Comparison of ENCODE assay signal across 25 mouse cellular contexts in the genomic region with DNA sequence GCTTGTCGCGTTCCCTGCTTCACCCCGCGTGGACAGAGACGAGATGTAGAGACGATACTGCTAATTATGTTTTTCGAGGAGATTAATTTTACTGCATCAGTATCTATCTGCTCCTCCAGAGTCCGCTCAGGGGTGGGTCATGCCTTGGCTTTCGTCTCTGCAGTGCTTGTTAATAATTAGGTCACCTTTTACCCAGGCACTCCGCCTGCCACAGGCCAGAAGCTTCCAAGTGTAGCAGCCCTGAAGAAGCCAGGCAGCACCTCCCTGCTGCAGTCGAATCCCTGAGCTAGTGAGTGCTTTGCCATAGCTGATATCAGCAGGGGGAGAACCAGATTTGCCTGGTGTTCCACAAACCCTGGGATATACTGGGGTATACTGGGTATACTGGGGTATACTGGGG. TPM values are rescaled to one million over a fixed set of nuclear protein-coding genes. Genes with fewer than 3 reads are reported as not detected.
DNase-seq lines count a peak whose midpoint lies in the region; ATAC-seq and TF ChIP-seq lines count a peak whose summit lies in the region.
"Had no signal": no experiment of that assay in that cellular context is flagged by ENCODE, and none has a peak within 500 bp of the region (broad histone marks: within the 10 kb centered on the region; RNA-seq: fewer than 3 reads in every experiment).

No protein-coding gene starts in this region.

- H3K9ac ChIP-seq in kidney, embryonic 15.5 days: no peak overlapping the region
- H3K9ac ChIP-seq in neural tube, embryonic 13.5 days: no peak overlapping the region
- H3K9ac ChIP-seq in midbrain, postnatal 0 days (replicated peaks; ENCODE audit: low read length, poor library complexity, severe bottlenecking): no peak overlapping the region
- H3K9ac ChIP-seq: embryonic facial prominence, embryonic 12.5 days; forebrain, embryonic 12.5 days; heart, embryonic 15.5 days; liver, embryonic 15.5 days; lung, embryonic 15.5 days; neural tube, embryonic 12.5 days had no signal

- ATAC-seq in cerebellum, adult (ENCODE audit: insufficient number of reproducible peaks, low FRiP score, low TSS enrichment): peak; percentile 10; the same call in 1 of the 2 replicates
- no peak for ATAC-seq in kidney, embryonic 15.5 days (replicated peaks; ENCODE audit: low FRiP score)
- ATAC-seq in neural tube, embryonic 13.5 days (ENCODE audit: low read depth): no peak; the same call in 1 of the 2 replicates
- ATAC-seq in midbrain, postnatal 0 days (ENCODE audit: low FRiP score): peak; percentile 70; the same call in 1 of the 2 replicates

- no peak overlapping the region for H3K4me3 ChIP-seq in kidney, adult 2 months (ENCODE audit: insufficient read depth, low read depth, low read length)
- no peak overlapping the region for H3K4me3 ChIP-seq in kidney, embryonic 15.5 days (replicated peaks)
- H3K4me3 ChIP-seq in neural tube, embryonic 13.5 days: no peak overlapping the region
- H3K4me3 ChIP-seq in midbrain, postnatal 0 days (ENCODE audit: low read depth, low read length): no peak overlapping the region
- H3K4me3 ChIP-seq: embryonic facial prominence, embryonic 12.5 days; erythroblast, embryonic 14.5 days; forebrain, embryonic 12.5 days; gastrocnemius, adult 2 months; heart, embryonic 15.5 days; limb, embryonic 10.5 days; liver, embryonic 15.5 days; lung, embryonic 15.5 days; megakaryocyte, embryonic 14.5 days; neural tube, embryonic 12.5 days had no signal

- no peak overlapping the region for H3K27ac ChIP-seq in kidney, adult 2 months (ENCODE audit: insufficient read depth, low read depth, low read length)
- no peak overlapping the region for H3K27ac ChIP-seq in kidney, embryonic 15.5 days
- 0 out of 2 replicates have a peak overlapping the region, but pooled peaks have one; percentile 5 for H3K27ac ChIP-seq in neural tube, embryonic 13.5 days (replicated peaks)
- peak overlapping the region; percentile 51; the same call in 1 of the 2 replicates for H3K27ac ChIP-seq in midbrain, postnatal 0 days (ENCODE audit: low read depth, low read length)
- H3K27ac ChIP-seq: embryonic facial prominence, embryonic 12.5 days; forebrain, embryonic 12.5 days; gastrocnemius, adult 2 months; heart, embryonic 15.5 days; limb, embryonic 10.5 days; liver, embryonic 15.5 days; lung, embryonic 15.5 days; neural tube, embryonic 12.5 days had no signal

- H3K36me3 ChIP-seq in kidney, adult 2 months (ENCODE audit: control insufficient read depth, insufficient read depth, low read length): no peaks in the 10 kb centered on the region
- no peaks in the 10 kb centered on the region for H3K36me3 ChIP-seq in kidney, embryonic 15.5 days
- H3K36me3 ChIP-seq in neural tube, embryonic 13.5 days: no peaks in the 10 kb centered on the region
- H3K36me3 ChIP-seq in midbrain, postnatal 0 days (ENCODE audit: insufficient read depth, low read length): no peaks in the 10 kb centered on the region
- H3K36me3 ChIP-seq: embryonic facial prominence, embryonic 12.5 days; forebrain, embryonic 12.5 days; heart, embryonic 15.5 days; limb, embryonic 10.5 days; liver, embryonic 15.5 days; lung, embryonic 15.5 days; neural tube, embryonic 12.5 days had no signal

- H3K4me2 ChIP-seq in kidney, embryonic 15.5 days: no peak overlapping the region
- H3K4me2 ChIP-seq in neural tube, embryonic 13.5 days: no peak overlapping the region
- H3K4me2 ChIP-seq in midbrain, postnatal 0 days (ENCODE audit: low read depth, low read length, poor library complexity, severe bottlenecking): no peak overlapping the region
- H3K4me2 ChIP-seq: embryonic facial prominence, embryonic 12.5 days; forebrain, embryonic 12.5 days; heart, embryonic 15.5 days; liver, embryonic 15.5 days; lung, embryonic 15.5 days; neural tube, embryonic 12.5 days had no signal

- 55% methylated on average over 11 of the region's 11 CpGs for WGBS in kidney, adult 2 months
- WGBS in kidney, embryonic 15.5 days: 75% methylated on average over 11 of the region's 11 CpGs
- WGBS in neural tube, embryonic 13.5 days: 67% methylated on average over 11 of the region's 11 CpGs
- WGBS in midbrain, postnatal 0 days: 61% methylated on average over 11 of the region's 11 CpGs

- H3K9me3 ChIP-seq in kidney, embryonic 15.5 days (replicated peaks): no peaks in the 10 kb centered on the region
- 0 out of 2 replicates have a peak, but pooled peaks cover 5% of the 10 kb centered on the region for H3K9me3 ChIP-seq in neural tube, embryonic 13.5 days
- no peaks in the 10 kb centered on the region for H3K9me3 ChIP-seq in midbrain, postnatal 0 days (ENCODE audit: low read length)
- H3K9me3 ChIP-seq: embryonic facial prominence, embryonic 12.5 days; heart, embryonic 15.5 days; limb, embryonic 10.5 days; liver, embryonic 15.5 days; lung, embryonic 15.5 days; neural tube, embryonic 12.5 days had no signal

- H3K4me1 ChIP-seq in kidney, adult 2 months (ENCODE audit: control insufficient read depth, insufficient read depth, low read length): no peaks in the 10 kb centered on the region
- no peaks in the 10 kb centered on the region for H3K4me1 ChIP-seq in kidney, embryonic 15.5 days
- no peaks in the 10 kb centered on the region for H3K4me1 ChIP-seq in neural tube, embryonic 13.5 days (replicated peaks)
- no peaks in the 10 kb centered on the region; the same call in 1 of the 2 replicates for H3K4me1 ChIP-seq in midbrain, postnatal 0 days (ENCODE audit: insufficient read depth, low read length)
- H3K4me1 ChIP-seq: embryonic facial prominence, embryonic 12.5 days; forebrain, embryonic 12.5 days; heart, embryonic 15.5 days; limb, embryonic 10.5 days; liver, embryonic 15.5 days; lung, embryonic 15.5 days; megakaryocyte, embryonic 14.5 days; neural tube, embryonic 12.5 days had no signal

- no peak for DNase-seq in cerebellum, postnatal 14 days
- peak; percentile 36 for DNase-seq in kidney, adult 2 months
- no peak for DNase-seq in neural tube, embryonic 10.5 days (ENCODE audit: extremely low spot score, low spot score)
- DNase-seq in midbrain, postnatal 0 days (ENCODE audit: low spot score): no peak
- DNase-seq in Muller cell, postnatal 12 days (ENCODE audit: inconsistent ontology term): no peak
- DNase-seq: adrenal gland, postnatal 14 days; cerebellum, adult 11-12 months; gastrocnemius, adult 2 months; heart, postnatal 36 days; liver; lung, postnatal 36 days; thymus, adult 18-20 months; thymus, postnatal 36 days had no signal

- TF ChIP-seq CTCF in kidney, adult 2 months (conservative IDR thresholded peaks at IDR 0.05; ENCODE audit: insufficient read depth, insufficient read length, low read depth, low read length): no peak
- TF ChIP-seq CTCF in midbrain, postnatal 0 days (IDR thresholded peaks at IDR 0.05): no peak

- H3K27me3 ChIP-seq in kidney, adult 2 months (replicated peaks; ENCODE audit: control insufficient read depth, insufficient read depth, low read length): no peaks in the 10 kb centered on the region
- no peaks in the 10 kb centered on the region for H3K27me3 ChIP-seq in kidney, embryonic 15.5 days
- H3K27me3 ChIP-seq in neural tube, embryonic 13.5 days: no peaks in the 10 kb centered on the region
- no peaks in the 10 kb centered on the region for H3K27me3 ChIP-seq in midbrain, postnatal 0 days (ENCODE audit: insufficient read depth, low read length)
- H3K27me3 ChIP-seq: embryonic facial prominence, embryonic 12.5 days; liver, embryonic 15.5 days; lung, embryonic 15.5 days; neural tube, embryonic 12.5 days had no signal

- no peak for TF ChIP-seq POLR2A in kidney, adult 2 months (IDR thresholded peaks at IDR 0.05; ENCODE audit: low read depth, low read length)

RNA-seq across cellular contexts. Expression of a gene that starts 8.8 kb away (rescaled TPM):
- 11.4 and 11.6 TPM in 2 replicates for polyA plus RNA-seq in kidney, adult 2 months (2012; rRNA removed)
- polyA plus RNA-seq in kidney, embryonic 15.5 days (2015; fragmentation: Nextera tagmentation; extraction: Ambion mirVana): 69.8 and 77.3 TPM in 2 replicates
- 976 and 984 TPM in 2 replicates for polyA plus RNA-seq in neural tube, embryonic 13.5 days (2015; fragmentation: Nextera tagmentation; extraction: Ambion mirVana)
- total RNA-seq in midbrain, postnatal 0 days (2014; rRNA removed): 1,351 and 1,527 TPM in 2 replicates
- polyA plus RNA-seq in midbrain, postnatal 0 days (2015; fragmentation: Nextera tagmentation; extraction: Ambion mirVana): 1,877 and 1,998 TPM in 2 replicates
- polyA plus RNA-seq: erythroblast, embryonic 14.5 days had no signal

RNA-seq across cellular contexts. Expression of a gene that starts 51.8 kb away (rescaled TPM):
- polyA plus RNA-seq in kidney, adult 2 months (2012; rRNA removed): 7.1 and 8.5 TPM in 2 replicates
- 14.9 and 15.3 TPM in 2 replicates for polyA plus RNA-seq in kidney, embryonic 15.5 days (2015; fragmentation: Nextera tagmentation; extraction: Ambion mirVana)
- 17.1 and 19.3 TPM in 2 replicates for polyA plus RNA-seq in neural tube, embryonic 13.5 days (2015; fragmentation: Nextera tagmentation; extraction: Ambion mirVana)
- 22.5 and 34.6 TPM in 2 replicates for total RNA-seq in midbrain, postnatal 0 days (2014; rRNA removed)
- polyA plus RNA-seq in midbrain, postnatal 0 days (2015; fragmentation: Nextera tagmentation; extraction: Ambion mirVana): 14.5 and 18.9 TPM in 2 replicates

RNA-seq across cellular contexts. Expression of a gene that starts 51.8 kb away (rescaled TPM):
- polyA plus RNA-seq in kidney, adult 2 months (2012; rRNA removed): 3.6 and 5.3 TPM in 2 replicates
- polyA plus RNA-seq in kidney, embryonic 15.5 days (2015; fragmentation: Nextera tagmentation; extraction: Ambion mirVana): 123 and 126 TPM in 2 replicates
- 44.5 and 47.7 TPM in 2 replicates for polyA plus RNA-seq in neural tube, embryonic 13.5 days (2015; fragmentation: Nextera tagmentation; extraction: Ambion mirVana)
- total RNA-seq in midbrain, postnatal 0 days (2014; rRNA removed): 5.5 and 15.5 TPM in 2 replicates
- 40.8 and 43.4 TPM in 2 replicates for polyA plus RNA-seq in midbrain, postnatal 0 days (2015; fragmentation: Nextera tagmentation; extraction: Ambion mirVana)

Comparison
In these comparisons a context has a peak if more than half of its experiments do, and no peak if none do; other contexts are left out.
1. ATAC-seq: peak in cerebellum, adult (single experiment) and midbrain, postnatal 0 days (single experiment); none in kidney, embryonic 15.5 days (single experiment) and neural tube, embryonic 13.5 days (single experiment).
2. H3K27ac ChIP-seq: peak in neural tube, embryonic 13.5 days (single experiment) and midbrain, postnatal 0 days (single experiment); none in kidney, adult 2 months (single experiment) and kidney, embryonic 15.5 days (single experiment).
3. RNA of a gene that starts 8.8 kb away (polyA plus RNA-seq): 1,877 to 1,998 TPM in midbrain, postnatal 0 days and 976 to 984 TPM in neural tube, embryonic 13.5 days; 69.8 to 77.3 TPM in kidney, embryonic 15.5 days and 11.4 to 11.6 TPM in kidney, adult 2 months; every median in the first group is over 10 times any median in the second.